Mouse (Mus musculus) heart, adult 11 months (tissue): Measurements from ENCODE around the gene Cdh18.

Source experiments
- DNase-seq: peaks from one replicate; pipeline ENCODE4 v3.0.0; 2022

Gene Cdh18

GRCm38 (mm10) chr15:23470527-23471475, 922.0 kb downstream of the Cdh18 start:
- DNase-seq: no peak

- no peak for DNase-seq
Observed at GRCm38 (mm10) chr15:23486306-23486705, 937.5 kb downstream of the Cdh18 start.

- no peak for DNase-seq
Observed at GRCm38 (mm10) chr15:23506480-23506879, 957.7 kb downstream of the Cdh18 start.

- DNase-seq: no peak
Observed at GRCm38 (mm10) chr15:23509694-23510093, 960.9 kb downstream of the Cdh18 start.

GRCm38 (mm10) chr15:23515786-23516185, 967.0 kb downstream of the Cdh18 start:
- no peak for DNase-seq

GRCm38 (mm10) chr15:23518079-23518478, 969.3 kb downstream of the Cdh18 start:
- no peak for DNase-seq
